Mouse (Mus musculus): Measurements from ENCODE around the gene Sh3gl2.

- TF ChIP-seq CTCF (IDR thresholded peaks at IDR 0.05; ENCODE audit: low read depth, low read length), result no peak
- TF ChIP-seq POLR2A (IDR thresholded peaks at IDR 0.05; ENCODE audit: insufficient read depth, low read length), result no peak
These were observed 114.2 kb downstream of the Sh3gl2 start for GRCm38 (mm10) chr4:85319092-85319491.
